Mouse (Mus musculus): ENCODE measurements at regions not wholly inside any gene's neighbourhood (a gene's known extent, or its start where the extent isn't known, plus 50 kb on each side); places are given as distances from the start of the nearest gene placed in this dataset.
"Not testable (repeated sequence)": the region's sequence is repeated elsewhere in the genome, so short reads cannot be mapped to it uniquely, and the experiment has no call there.

DNA sequence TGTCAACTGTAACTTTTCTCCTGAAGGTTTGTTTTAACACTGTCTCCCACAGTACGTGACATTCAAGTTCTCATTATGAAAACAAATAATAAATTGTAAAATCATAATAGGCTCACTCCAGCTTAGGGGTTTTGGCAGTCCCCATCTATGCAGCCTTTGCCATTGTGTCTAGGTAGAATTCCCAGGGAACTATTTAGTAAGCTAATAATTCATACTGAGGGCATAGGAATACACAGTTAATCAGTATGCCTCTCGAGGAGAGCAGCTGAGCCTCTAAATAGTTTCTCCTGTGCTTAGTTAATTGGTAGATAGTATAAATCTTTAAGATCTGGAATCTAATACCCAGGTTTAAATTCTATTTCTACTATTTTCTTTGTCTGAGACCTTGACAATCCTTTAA is 191.7 kb downstream of the Tprg start:
- Histone ChIP-seq H3K27me3 (no peaks in the 10 kb centered on the region), H3K4me3 (no peak overlapping the region), H3K36me3 (no peaks in the 10 kb centered on the region), H3K9ac (no peak overlapping the region), H3K4me1 (no peaks in the 10 kb centered on the region), H3K9me3 (replicated peaks) (no peaks in the 10 kb centered on the region), H3K27ac (no peak overlapping the region), H3K4me2 (replicated peaks) (no peak overlapping the region)
- WGBS = 59% methylated on average over 2 of the region's 2 CpGs
- no peak for ATAC-seq (ENCODE audit: low FRiP score)

DNA sequence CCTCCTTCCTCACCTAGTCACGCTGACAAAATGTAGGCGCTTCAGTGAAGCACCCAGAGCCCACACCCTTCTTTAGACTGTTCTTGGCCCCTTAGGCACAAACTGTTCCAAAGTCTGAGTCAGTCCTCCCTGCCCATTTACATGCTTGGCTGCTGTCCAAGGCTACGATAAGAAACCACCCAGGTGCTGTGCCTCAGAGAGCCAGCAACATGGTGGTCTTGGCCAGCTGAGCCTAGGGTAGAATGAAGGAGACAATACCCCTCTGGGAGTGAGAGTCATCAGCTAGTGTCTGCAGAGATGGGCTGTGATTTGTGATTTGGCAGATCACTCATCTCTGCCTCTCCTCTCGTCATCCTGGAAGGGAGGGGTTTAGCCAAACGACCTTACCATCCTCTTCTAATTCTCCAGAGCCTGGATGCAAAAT is 197.2 kb downstream of the Tprg start:
- Histone ChIP-seq H3K9ac (no peak overlapping the region), H3K4me2 (replicated peaks) (no peak overlapping the region), H3K36me3 (no peaks in the 10 kb centered on the region), H3K4me1 (0 out of 2 replicates have a peak, but pooled peaks cover 3% of the 10 kb centered on the region), H3K9me3 (replicated peaks) (no peaks in the 10 kb centered on the region), H3K27me3 (no peaks in the 10 kb centered on the region), H3K4me3 (no peak overlapping the region), H3K27ac (no peak overlapping the region)
- WGBS = 82% methylated on average over 5 of the region's 5 CpGs
- 0 out of 2 replicates have a peak, but pooled peaks have one; percentile 26 for ATAC-seq (ENCODE audit: low FRiP score)

DNA sequence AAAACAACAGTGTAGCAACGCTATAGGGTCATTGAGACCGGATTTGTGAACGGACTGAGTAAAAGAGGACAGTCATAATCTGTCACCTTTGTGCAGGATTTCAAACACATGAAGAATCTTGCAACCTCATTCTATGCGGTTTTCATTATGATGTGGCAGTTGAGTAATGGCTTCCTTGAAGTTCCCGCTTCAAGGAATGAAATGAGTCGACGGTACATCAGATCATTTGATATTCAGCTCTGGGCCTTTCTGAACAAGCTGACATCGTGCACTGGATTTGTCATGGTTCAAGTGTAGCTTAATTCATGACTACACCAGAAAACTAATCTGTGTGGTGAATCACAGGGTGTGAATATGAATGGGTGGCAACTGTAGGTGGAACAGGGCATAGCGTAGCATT is 198.4 kb downstream of the Tprg start:
- H3K4me3 ChIP-seq = no peak overlapping the region
- no peak overlapping the region for H3K4me2 ChIP-seq (replicated peaks)
- 0 out of 2 replicates have a peak, but pooled peaks cover 3% of the 10 kb centered on the region for H3K4me1 ChIP-seq
- no peak overlapping the region for H3K9ac ChIP-seq
- 80% methylated on average over 9 of the region's 9 CpGs for WGBS
- H3K36me3 ChIP-seq = no peaks in the 10 kb centered on the region
- no peaks in the 10 kb centered on the region for H3K27me3 ChIP-seq
- no peaks in the 10 kb centered on the region for H3K9me3 ChIP-seq (replicated peaks)
- H3K27ac ChIP-seq = no peak overlapping the region
- no peak for ATAC-seq (ENCODE audit: low FRiP score)

DNA sequence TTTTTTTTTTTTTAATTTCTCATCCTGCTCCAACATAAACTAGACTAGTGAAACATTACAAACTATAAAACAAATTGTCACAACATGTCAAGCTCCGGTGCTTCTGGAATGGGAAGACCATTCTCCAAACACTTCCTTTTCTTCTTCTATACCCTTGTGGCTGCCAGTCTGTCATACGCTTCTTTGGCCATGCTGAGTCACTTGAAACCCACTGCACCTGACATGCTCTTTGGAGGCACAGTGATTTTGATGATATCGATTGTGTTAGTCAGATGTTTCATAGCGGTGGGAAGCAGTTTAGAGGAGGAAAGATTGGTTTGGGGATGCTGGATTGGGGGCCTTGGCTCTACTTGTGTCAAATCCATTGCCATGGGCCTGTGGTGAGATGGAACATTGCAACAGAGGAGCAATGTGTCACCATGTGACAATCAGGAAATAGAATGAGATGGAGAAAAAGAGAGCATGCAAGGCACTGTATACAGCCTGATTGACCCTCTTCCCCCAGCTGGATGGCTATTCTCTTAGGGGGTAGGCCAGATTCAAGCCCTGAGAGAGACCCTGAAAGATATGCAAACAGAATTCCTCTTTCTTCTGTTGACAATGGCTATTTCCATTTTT is 197.0 kb upstream of the Trp63 start:
- Histone ChIP-seq H3K4me3 (no peak overlapping the region), H3K27ac (no peak overlapping the region), H3K4me1 (0 out of 2 replicates have a peak, but pooled peaks cover 3% of the 10 kb centered on the region), H3K27me3 (no peaks in the 10 kb centered on the region), H3K36me3 (no peaks in the 10 kb centered on the region), H3K9me3 (replicated peaks) (no peaks in the 10 kb centered on the region), H3K4me2 (replicated peaks) (no peak overlapping the region), H3K9ac (no peak overlapping the region)
- no peak for ATAC-seq (ENCODE audit: low FRiP score)
- 90% methylated on average over 4 of the region's 4 CpGs for WGBS

DNA sequence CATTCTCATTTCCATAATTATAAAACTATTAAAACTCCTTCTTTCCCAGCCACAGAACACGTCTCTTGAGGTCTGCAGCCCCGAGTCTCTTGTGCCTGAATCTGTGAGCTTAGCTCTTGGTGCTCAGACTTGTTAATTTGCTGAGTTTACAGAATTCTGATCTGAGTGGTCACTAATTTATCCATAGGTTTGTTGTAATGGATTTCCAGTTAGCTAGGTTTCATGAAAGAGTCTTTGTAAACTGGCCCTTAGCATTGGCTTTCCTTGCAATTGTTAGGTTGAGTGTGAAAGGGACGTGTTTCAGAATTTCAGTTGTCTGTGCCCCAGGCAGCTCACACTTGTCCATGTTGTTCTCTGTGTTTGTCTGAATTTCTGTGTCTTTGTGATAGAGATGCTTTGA is 192.7 kb upstream of the Trp63 start:
- no peak for ATAC-seq (ENCODE audit: low FRiP score)
- Histone ChIP-seq H3K36me3 (no peaks in the 10 kb centered on the region), H3K9ac (no peak overlapping the region), H3K9me3 (replicated peaks) (no peaks in the 10 kb centered on the region), H3K4me3 (no peak overlapping the region), H3K4me1 (no peaks in the 10 kb centered on the region), H3K4me2 (replicated peaks) (no peak overlapping the region), H3K27me3 (no peaks in the 10 kb centered on the region), H3K27ac (no peak overlapping the region)
- 80% methylated on average over 3 of the region's 3 CpGs for WGBS

DNA sequence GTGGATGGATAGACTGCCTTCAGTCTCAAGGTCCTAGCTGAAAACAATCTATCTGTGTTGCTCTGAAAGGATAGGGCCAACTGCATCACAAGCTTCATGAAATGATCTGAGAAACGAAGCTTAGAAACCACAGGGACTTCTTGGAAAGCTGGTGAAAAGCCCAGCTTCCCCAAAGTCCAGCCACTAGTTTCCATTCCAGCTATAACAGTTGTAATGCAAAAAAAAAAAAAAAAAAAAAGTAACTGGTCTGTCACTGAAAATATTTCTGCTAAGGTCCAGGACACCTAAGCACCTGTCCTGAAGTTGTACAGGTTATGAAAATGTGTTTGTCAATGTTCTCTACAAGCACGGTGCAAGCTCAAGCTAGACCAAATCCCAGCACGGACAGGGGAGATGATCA is 189.4 kb upstream of the Trp63 start:
- H3K27ac ChIP-seq = no peak overlapping the region
- H3K9me3 ChIP-seq (replicated peaks) = no peaks in the 10 kb centered on the region
- H3K4me1 ChIP-seq = no peaks in the 10 kb centered on the region
- H3K4me2 ChIP-seq (replicated peaks) = no peak overlapping the region
- 90% methylated on average over 3 of the region's 3 CpGs for WGBS
- no peaks in the 10 kb centered on the region for H3K36me3 ChIP-seq
- no peaks in the 10 kb centered on the region for H3K27me3 ChIP-seq
- ATAC-seq (ENCODE audit: low FRiP score) = no peak
- no peak overlapping the region for H3K9ac ChIP-seq
- H3K4me3 ChIP-seq = no peak overlapping the region

DNA sequence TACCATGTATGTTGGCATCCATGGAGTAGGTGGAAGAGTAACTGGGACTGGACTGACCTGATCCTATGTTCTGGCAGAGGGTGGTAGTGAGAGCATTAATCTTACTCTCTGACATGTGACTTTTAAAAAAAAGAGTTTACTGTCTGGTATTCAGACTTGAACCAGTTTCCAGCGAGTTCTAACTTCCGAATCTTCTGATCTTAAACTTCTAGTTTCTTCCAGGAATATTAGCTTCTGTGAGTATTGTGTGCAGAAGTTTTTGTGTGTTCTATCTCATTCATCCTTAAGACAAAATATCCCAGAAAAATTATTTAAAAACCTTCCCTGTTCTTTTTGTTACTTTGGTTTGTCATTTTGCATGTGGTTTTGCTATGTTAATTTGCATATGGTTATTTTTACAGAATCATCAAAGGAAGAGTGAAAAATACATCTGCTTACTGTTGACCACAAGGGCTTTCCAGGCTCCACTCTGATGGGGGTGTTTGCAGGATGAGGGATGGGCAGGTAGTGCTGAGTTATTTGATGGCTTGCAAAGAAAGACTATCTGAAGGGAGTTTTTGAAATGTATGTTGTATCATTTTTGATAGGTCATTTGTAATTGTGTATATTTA is 187.9 kb upstream of the Trp63 start:
- no peaks in the 10 kb centered on the region for H3K36me3 ChIP-seq
- H3K4me1 ChIP-seq = no peaks in the 10 kb centered on the region
- H3K27ac ChIP-seq = no peak overlapping the region
- no peaks in the 10 kb centered on the region for H3K27me3 ChIP-seq
- no peak overlapping the region for H3K4me2 ChIP-seq (replicated peaks)
- no peak for ATAC-seq (ENCODE audit: low FRiP score)
- WGBS = 97% methylated on average over 2 of the region's 2 CpGs
- no peaks in the 10 kb centered on the region for H3K9me3 ChIP-seq (replicated peaks)
- H3K9ac ChIP-seq = no peak overlapping the region
- no peak overlapping the region for H3K4me3 ChIP-seq

DNA sequence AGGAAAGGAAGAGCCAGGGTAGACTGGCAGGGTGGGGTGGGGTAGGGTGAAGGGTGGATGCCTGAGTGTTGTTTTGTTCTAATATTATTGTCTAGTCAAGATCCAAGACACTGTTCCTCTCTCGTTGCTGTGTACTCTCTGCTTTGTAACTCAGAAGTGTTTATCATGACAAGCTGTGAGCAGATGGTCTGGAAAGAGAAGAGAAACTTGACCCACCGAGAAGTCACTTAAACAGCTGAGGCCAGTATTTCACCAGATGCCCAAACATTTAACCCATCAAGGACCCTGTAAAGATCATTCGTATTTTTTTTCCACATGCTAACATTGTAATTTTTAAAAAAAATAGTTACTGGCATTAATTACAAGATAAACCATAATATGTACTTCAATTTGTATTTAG is 178.7 kb upstream of the Trp63 start:
- Histone ChIP-seq H3K4me1 (no peaks in the 10 kb centered on the region), H3K4me2 (replicated peaks) (no peak overlapping the region), H3K27ac (no peak overlapping the region), H3K36me3 (no peaks in the 10 kb centered on the region), H3K27me3 (no peaks in the 10 kb centered on the region), H3K9ac (no peak overlapping the region), H3K4me3 (no peak overlapping the region), H3K9me3 (replicated peaks) (no peaks in the 10 kb centered on the region)
- WGBS = 58% methylated on average over 3 of the region's 3 CpGs
- ATAC-seq (ENCODE audit: low FRiP score) = no peak

DNA sequence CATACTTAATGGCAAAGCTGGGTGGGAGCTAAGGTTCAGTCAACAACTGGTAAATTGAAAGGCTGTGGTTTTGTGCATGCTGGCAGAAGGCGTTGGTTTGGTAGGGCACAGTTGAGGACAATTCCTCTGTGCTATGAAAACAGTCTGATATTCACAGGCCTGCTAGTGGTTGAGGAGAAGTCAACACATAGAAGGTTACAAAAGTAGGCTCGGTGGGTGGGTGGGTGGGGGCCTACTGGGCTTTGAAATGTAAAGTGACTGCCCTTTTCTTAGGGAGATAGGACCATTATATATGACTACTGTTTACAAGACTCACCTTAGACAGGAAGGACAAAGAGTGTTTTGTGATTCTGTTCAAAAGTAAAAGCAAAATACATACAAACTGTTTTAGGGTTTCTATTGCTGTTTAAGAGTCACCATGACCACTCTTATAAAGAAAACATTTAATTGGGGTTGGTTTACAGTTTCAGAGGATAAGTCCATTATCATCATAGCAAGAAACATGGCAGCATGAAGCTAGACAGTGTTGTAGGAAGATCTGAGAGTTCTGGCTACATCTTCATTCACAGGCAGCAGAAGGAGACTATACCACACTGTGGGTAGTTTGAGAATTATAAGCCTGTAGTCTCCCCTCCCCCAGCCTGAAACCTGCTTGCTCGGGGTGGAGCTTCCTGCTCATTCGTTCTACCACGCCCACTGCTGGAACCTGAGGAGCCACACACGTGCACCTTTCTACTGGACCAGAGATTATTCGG is 166.3 kb upstream of the Trp63 start:
- 51% methylated on average over 5 of the region's 7 CpGs for WGBS
- H3K4me2 ChIP-seq (replicated peaks) = no peak overlapping the region
- no peaks in the 10 kb centered on the region for H3K9me3 ChIP-seq (replicated peaks)
- H3K9ac ChIP-seq = no peak overlapping the region
- H3K36me3 ChIP-seq = no peaks in the 10 kb centered on the region
- H3K4me1 ChIP-seq = no peaks in the 10 kb centered on the region
- H3K27ac ChIP-seq = no peak overlapping the region
- no peak for ATAC-seq (ENCODE audit: low FRiP score)
- H3K4me3 ChIP-seq = no peak overlapping the region
- no peaks in the 10 kb centered on the region for H3K27me3 ChIP-seq

DNA sequence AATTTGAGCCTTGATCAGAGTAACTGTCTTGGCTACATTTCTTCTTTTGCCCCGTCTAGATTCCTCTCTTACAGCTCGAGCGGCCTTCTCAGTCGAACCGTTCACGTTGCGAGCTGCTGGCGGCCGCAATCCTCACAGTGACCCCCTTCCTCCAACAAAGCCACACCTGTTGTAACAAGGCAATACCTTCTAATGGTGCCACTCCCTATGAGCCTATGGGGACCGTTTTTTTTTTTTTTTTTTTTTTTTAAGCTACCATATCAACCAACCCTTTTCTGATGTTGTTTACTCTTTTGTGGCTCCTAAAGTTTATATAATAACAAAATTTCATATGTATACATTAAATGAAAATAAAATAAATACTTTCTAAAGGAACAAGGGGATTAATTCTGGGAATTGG is 160.4 kb upstream of the Trp63 start:
- H3K4me2 ChIP-seq (replicated peaks); H3K36me3 ChIP-seq; ATAC-seq (ENCODE audit: low FRiP score); H3K4me1 ChIP-seq; H3K9ac ChIP-seq; H3K9me3 ChIP-seq (replicated peaks); H3K27me3 ChIP-seq; H3K4me3 ChIP-seq; H3K27ac ChIP-seq: not testable (repeated sequence)
- WGBS = 91% methylated on average over 9 of the region's 10 CpGs

DNA sequence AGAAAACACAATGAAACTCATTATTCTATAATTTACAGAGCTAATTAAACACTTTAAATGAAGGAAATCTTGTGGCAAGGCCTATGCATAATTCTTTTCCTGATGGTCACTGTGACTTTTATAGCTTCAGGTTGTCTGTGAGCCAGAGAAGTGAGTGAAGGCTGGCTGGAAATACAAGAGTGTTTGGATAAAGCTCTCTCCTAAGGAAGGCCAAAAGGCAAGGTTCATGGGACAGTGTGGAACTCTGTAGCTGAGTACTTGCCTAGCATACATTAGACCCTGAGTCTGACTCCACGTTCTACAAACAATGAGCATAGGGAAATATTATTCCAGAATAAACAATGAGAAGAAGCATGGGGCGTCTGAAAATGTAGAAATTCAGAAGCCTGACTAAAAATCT is 159.9 kb upstream of the Trp63 start:
- Histone ChIP-seq H3K9ac (no peak overlapping the region), H3K36me3 (no peaks in the 10 kb centered on the region), H3K4me2 (replicated peaks) (no peak overlapping the region), H3K9me3 (replicated peaks) (no peaks in the 10 kb centered on the region), H3K4me1 (no peaks in the 10 kb centered on the region), H3K27me3 (no peaks in the 10 kb centered on the region), H3K4me3 (no peak overlapping the region), H3K27ac (no peak overlapping the region)
- ATAC-seq (ENCODE audit: low FRiP score) = no peak
- 74% methylated on average over 2 of the region's 2 CpGs for WGBS

DNA sequence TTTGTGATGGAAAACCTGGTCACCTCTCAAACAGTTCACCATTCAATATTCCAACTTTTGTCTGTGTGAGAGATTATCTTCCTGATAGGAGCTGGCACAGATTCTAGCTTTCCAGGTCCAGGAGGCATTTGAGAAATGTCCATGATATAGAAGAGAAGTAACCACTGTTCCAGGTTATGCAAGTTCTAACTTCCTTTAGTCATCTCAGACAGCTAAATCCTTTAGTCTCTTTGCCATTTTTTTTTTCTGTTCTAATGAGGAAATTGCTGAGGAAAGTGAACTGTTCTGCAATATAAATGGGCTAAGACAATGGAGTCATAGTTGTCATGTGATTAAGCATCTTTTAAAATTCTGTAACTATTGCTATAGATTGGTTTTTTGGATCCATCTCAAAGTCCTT is 155.7 kb upstream of the Trp63 start:
- no peak overlapping the region for H3K9ac ChIP-seq
- ATAC-seq (ENCODE audit: low FRiP score) = no peak
- no peak overlapping the region for H3K4me3 ChIP-seq
- H3K9me3 ChIP-seq (replicated peaks) = no peaks in the 10 kb centered on the region
- H3K4me2 ChIP-seq (replicated peaks) = no peak overlapping the region
- H3K4me1 ChIP-seq = no peaks in the 10 kb centered on the region
- no peak overlapping the region for H3K27ac ChIP-seq
- H3K27me3 ChIP-seq = no peaks in the 10 kb centered on the region
- no peaks in the 10 kb centered on the region for H3K36me3 ChIP-seq

DNA sequence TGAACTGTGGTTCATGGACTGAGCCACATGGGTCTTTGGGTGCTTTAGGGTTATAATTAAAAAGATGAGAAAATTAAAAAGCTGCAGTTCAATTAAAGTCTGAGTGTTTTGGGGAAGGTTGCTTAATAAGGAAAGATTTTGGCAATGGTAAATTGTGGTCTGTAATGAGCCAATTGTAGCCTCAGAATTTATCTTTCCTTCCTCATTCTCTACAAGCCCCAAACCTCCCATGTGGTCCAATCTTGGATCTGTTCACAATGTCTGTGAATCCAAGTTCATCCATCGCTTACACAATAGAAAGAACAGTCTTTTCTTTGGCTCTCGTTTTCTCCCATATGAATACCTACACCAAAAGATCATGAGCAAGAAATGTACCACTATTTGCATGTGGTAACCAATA is 155.2 kb upstream of the Trp63 start:
- WGBS = 90% methylated on average over 2 of the region's 2 CpGs
- H3K4me1 ChIP-seq = no peaks in the 10 kb centered on the region

More for the DNA sequence above, 155.2 kb upstream of the Trp63 start:
- H3K9ac ChIP-seq = no peak overlapping the region
- H3K27ac ChIP-seq = no peak overlapping the region
- ATAC-seq (ENCODE audit: low FRiP score) = no peak
- no peaks in the 10 kb centered on the region for H3K27me3 ChIP-seq
- H3K4me3 ChIP-seq = no peak overlapping the region
- H3K9me3 ChIP-seq (replicated peaks) = no peaks in the 10 kb centered on the region
- no peaks in the 10 kb centered on the region for H3K36me3 ChIP-seq
- no peak overlapping the region for H3K4me2 ChIP-seq (replicated peaks)

Measured in hindbrain, embryonic 12.5 days (tissue).